Comparison of ENCODE assay signal across 15 mouse cellular contexts in the genomic region with DNA sequence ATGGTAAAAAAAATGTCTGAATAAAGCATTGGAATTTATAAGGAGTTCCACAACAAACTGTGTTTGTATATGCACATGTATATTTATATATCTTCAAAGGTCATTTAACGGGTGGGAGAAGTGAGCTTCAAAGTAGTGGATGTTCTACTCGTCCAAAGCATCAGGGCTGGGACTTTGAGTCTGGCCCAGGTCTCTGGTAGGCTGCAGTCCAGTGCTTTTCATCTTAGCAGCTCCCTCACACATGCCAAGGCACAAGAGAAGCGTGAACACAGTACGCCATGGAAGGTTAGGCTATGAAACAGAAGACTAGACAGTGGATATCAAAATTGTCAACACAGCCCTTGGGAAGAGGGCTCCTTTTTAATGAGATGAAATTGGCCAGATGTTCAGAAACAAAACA. TPM values are rescaled to one million over a fixed set of nuclear protein-coding genes. Genes with fewer than 3 reads are reported as not detected.
DNase-seq lines count a peak whose midpoint lies in the region; ATAC-seq and TF ChIP-seq lines count a peak whose summit lies in the region.
"Had no signal": no experiment of that assay in that cellular context is flagged by ENCODE, and none has a peak within 500 bp of the region (broad histone marks: within the 10 kb centered on the region; RNA-seq: fewer than 3 reads in every experiment).

No protein-coding gene starts in this region.

- no peaks in the 10 kb centered on the region for H3K27me3 ChIP-seq in forebrain, postnatal 0 days (ENCODE audit: insufficient read depth, low read length)
- H3K27me3 ChIP-seq in midbrain, embryonic 13.5 days: peaks cover 10% of the 10 kb centered on the region

- no peak overlapping the region for H3K9ac ChIP-seq in forebrain, postnatal 0 days
- H3K9ac ChIP-seq in midbrain, embryonic 13.5 days (replicated peaks): no peak overlapping the region

- no peak for DNase-seq in gastrocnemius, adult 2 months
- DNase-seq in gastrocnemius, postnatal 14 days: no peak
- peak; percentile 52 for DNase-seq in MN1 (ENCODE audit: low spot score)
- no peak for DNase-seq in forebrain, postnatal 0 days
- no peak for DNase-seq in right cerebral cortex, postnatal 4 days
- no peak for DNase-seq in testis, postnatal 10 days (ENCODE audit: low spot score)
- DNase-seq in cerebellum, postnatal 4 days (ENCODE audit: low spot score in 2 of 2): no peak
- DNase-seq: cerebellum, adult 11 months; heart, postnatal 36 days; kidney, adult 2 months; lung, postnatal 14 days; thymus, adult 2 months had no signal

- H3K27ac ChIP-seq in gastrocnemius, adult 2 months: peak overlapping the region; percentile 35; the same call in 1 of the 2 replicates
- no peak overlapping the region for H3K27ac ChIP-seq in forebrain, postnatal 0 days (ENCODE audit: low read depth, low read length)
- H3K27ac ChIP-seq in midbrain, embryonic 13.5 days: no peak overlapping the region

- no peaks in the 10 kb centered on the region for H3K36me3 ChIP-seq in forebrain, postnatal 0 days (ENCODE audit: insufficient read depth)
- H3K36me3 ChIP-seq in midbrain, embryonic 13.5 days: no peaks in the 10 kb centered on the region

- ATAC-seq in forebrain, postnatal 0 days: no peak
- ATAC-seq in midbrain, embryonic 13.5 days: no peak

- peak overlapping the region; percentile 63 for H3K4me2 ChIP-seq in forebrain, postnatal 0 days (ENCODE audit: low read depth)
- H3K4me2 ChIP-seq in midbrain, embryonic 13.5 days (replicated peaks): peak overlapping the region; percentile 83

- 53% methylated on average over 4 of the region's 4 CpGs for WGBS in forebrain, postnatal 0 days
- 75% methylated on average over 4 of the region's 4 CpGs for WGBS in midbrain, embryonic 13.5 days

- H3K4me1 ChIP-seq in forebrain, postnatal 0 days (ENCODE audit: insufficient read depth): peaks cover 15% of the 10 kb centered on the region
- peaks cover 43% of the 10 kb centered on the region for H3K4me1 ChIP-seq in midbrain, embryonic 13.5 days (replicated peaks)

- H3K4me3 ChIP-seq in gastrocnemius, adult 2 months: no peak overlapping the region
- H3K4me3 ChIP-seq in forebrain, postnatal 0 days (ENCODE audit: low read depth, low read length): peak overlapping the region; percentile 99; the same call in 1 of the 2 replicates
- peak overlapping the region; percentile 98 for H3K4me3 ChIP-seq in midbrain, embryonic 13.5 days (replicated peaks)

- no peak for TF ChIP-seq CTCF in gastrocnemius, adult 2 months (IDR thresholded peaks at IDR 0.05)
- TF ChIP-seq CTCF in forebrain, postnatal 0 days (IDR thresholded peaks at IDR 0.05; ENCODE audit: low read depth): no peak

- intact Hi-C loops in gastrocnemius, adult 2 months (cut with DNase I): loop anchor here (5.0 kb wide), 1 partner anchor 603 kb away; a partner anchor contains a TSS
- intact Hi-C loops in gastrocnemius, postnatal 14 days (cut with DNase I; ENCODE audit: low total_unique reads): no loop called here

- no peaks in the 10 kb centered on the region for H3K9me3 ChIP-seq in forebrain, postnatal 0 days (ENCODE audit: low read length)
- H3K9me3 ChIP-seq in midbrain, embryonic 13.5 days: no peaks in the 10 kb centered on the region

RNA-seq across cellular contexts. Expression of a gene that starts 2.6 kb away (rescaled TPM):
- 10 to 100 TPM; 15.1 to 20.4 TPM for total RNA-seq in gastrocnemius, adult 2 months (2021)
- total RNA-seq in gastrocnemius, postnatal 14 days (2021): 10 to 100 TPM; 13.6 to 14.5 TPM
- total RNA-seq in forebrain, postnatal 0 days (2014; rRNA removed): 84.2 and 103 TPM in 2 replicates
- 55.1 and 78.4 TPM in 2 replicates for polyA plus RNA-seq in forebrain, postnatal 0 days (2015; fragmentation: Nextera tagmentation; extraction: Ambion mirVana)
- polyA plus RNA-seq in midbrain, embryonic 13.5 days (2015; fragmentation: Nextera tagmentation; extraction: Ambion mirVana): 114 and 117 TPM in 2 replicates

RNA-seq across cellular contexts. Expression of a gene that starts 13.8 kb away (rescaled TPM):
- total RNA-seq in gastrocnemius, adult 2 months (2021): not detected
- under 1 TPM; 0.20 to 0.39 TPM for total RNA-seq in gastrocnemius, postnatal 14 days (2021)
- 0.19 and 0.38 TPM in 2 replicates for total RNA-seq in forebrain, postnatal 0 days (2014; rRNA removed)
- polyA plus RNA-seq in forebrain, postnatal 0 days (2015; fragmentation: Nextera tagmentation; extraction: Ambion mirVana): 0.14 and 0.70 TPM in 2 replicates
- 0.73 and 1.1 TPM in 2 replicates for polyA plus RNA-seq in midbrain, embryonic 13.5 days (2015; fragmentation: Nextera tagmentation; extraction: Ambion mirVana)
- total RNA-seq: left cerebral cortex, adult 18-20 months; monocyte, adult 5-6 weeks had no signal
